Mouse (Mus musculus) gastrocnemius, adult 2 months (tissue): ENCODE measurements around the gene Stard3. TPM values are rescaled to one million over a fixed set of nuclear protein-coding genes. Genes with fewer than 3 reads are reported as not detected.

Experiments
- DNase-seq: peaks from one replicate; pipeline ENCODE4 v3.0.0; 2022
- H3K27ac ChIP-seq: fragments of 200-600 bp; 2 replicates; pipeline ENCODE4 v1.8.1; 2022; ENCODE audit warnings: mild to moderate bottlenecking
- H3K4me3 ChIP-seq: fragments of 200-600 bp; 2 replicates; pipeline ENCODE4 v1.8.1; 2022; ENCODE audit warnings: mild to moderate bottlenecking, moderate library complexity
- CTCF ChIP-seq: fragments of 200-600 bp; IDR thresholded peaks from 2 replicates; pipeline ENCODE4 v1.8.1; 2022; ENCODE audit warnings: antibody characterized with exemption, mild to moderate bottlenecking, moderate library complexity
- intact Hi-C: fragments of 180-260 bp; cut with DNase I; formaldehyde crosslinking; loops from one replicate; pipeline ENCODE4 v1.15.1; 2025
- total RNA-seq, 2 experiments: library from RNA; stranded (reverse); gene quantifications; 2 replicates each; pipeline ENCODE4 v1.2.3; 2021

The Stard3 gene
- total RNA-seq, 2 experiments from 2014 or later: 11.8 to 12.1 TPM

DNA sequence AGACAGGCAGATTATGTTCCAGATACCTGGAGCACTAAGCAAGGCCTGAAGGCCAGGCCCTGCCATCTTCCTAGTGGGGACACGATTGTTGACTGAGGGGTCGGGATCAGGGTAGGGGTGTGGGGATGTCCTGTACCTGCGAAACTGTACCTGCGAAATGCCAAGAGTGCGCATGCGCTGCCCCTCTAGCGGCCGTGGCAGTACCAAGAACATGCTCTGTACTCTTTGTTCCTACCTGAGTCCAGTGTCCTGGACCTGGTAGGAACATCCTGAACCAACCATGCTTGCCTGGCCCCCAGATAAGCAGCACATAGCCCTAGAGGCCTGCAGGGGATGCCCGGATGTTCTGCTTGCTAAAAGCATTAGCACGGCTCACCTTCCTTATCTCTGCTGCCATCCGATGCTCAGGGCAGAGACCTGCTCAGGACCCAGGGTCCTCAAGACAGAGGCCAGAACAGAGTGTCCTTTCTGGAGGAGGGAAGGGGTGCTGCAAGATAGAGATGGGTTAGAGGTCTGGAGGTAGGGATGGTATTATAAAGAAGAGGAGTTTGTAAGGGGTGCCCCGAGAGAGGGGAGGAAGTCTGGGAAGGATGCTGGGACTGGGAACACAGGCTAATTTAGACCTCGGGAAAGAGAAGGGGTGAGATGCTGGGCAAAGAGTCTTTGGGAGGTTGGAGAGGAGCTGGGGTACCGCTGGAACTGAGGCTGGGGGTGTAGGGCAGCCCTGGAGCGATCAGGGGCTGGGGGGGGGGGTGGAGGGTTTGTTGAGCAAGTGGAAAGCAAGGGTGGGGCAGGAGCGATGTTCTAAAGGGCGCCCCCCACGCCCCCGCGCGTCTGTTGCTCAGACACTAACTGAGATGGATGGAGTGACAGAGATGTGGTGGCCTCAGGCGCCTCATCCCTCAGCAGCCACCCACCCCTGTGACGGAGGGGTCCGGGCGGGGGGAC lies 27.7 kb downstream of the Stard3 start, which contains the start of gene Pnmt:
TSS of gene Pnmt (plus strand) at position 813 of the 948 bp plus-strand sequence.
- no peak for TF ChIP-seq CTCF
- intact Hi-C loops: no loop called here
- DNase-seq: peak; percentile 73
- H3K4me3 ChIP-seq: peak within 1 kb of the TSS; percentile 88
- H3K27ac ChIP-seq: peak within 1 kb of the TSS; percentile 98

DNA sequence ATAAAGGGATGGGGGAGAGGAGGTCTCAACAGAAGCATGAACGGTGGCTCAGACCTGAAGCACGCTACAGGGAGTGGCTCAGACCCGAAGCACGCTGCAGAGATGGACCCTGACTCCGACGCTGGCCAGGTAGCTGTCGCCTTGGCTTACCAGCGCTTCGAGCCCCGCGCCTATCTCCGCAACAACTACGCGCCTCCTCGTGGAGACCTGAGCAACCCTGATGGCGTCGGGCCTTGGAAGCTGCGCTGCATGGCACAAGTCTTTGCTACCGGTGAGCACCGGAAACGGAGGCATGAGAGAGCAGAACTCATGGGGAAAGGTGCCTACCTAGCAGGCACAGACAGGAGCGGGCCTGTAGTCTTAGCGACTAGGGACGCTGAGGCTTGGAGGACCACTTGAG lies 28.4 kb downstream of the Stard3 start:
- intact Hi-C loops: no loop called here
- DNase-seq: peak; percentile 62

DNA sequence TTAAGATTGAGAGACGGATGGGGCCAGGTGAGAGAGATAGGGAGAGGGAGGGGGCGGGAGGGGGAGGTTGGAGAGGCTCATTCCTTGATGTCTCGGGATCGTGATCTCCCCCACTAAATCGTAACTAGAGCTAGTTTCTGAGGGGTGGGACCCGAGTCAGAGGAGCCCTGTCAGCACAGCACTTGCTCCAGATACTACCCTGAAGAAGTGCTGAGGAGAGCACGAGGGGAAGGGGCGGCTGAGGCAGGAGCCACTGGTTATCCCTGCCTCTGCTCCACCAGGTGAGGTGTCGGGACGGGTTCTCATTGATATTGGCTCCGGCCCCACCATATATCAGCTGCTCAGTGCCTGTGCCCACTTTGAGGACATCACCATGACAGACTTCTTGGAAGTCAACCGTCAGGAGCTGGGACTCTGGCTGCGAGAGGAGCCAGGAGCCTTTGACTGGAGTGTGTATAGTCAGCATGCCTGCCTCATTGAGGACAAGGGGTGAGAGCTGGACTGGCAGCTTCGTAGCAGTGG lies 28.9 kb downstream of the Stard3 start:
- DNase-seq: peak; percentile 57

More for the DNA sequence above, 28.4 kb downstream of the Stard3 start:
- no peak for TF ChIP-seq CTCF
- Histone ChIP-seq H3K4me3 (no peak overlapping the region), H3K27ac (peak overlapping the region; percentile 98)

DNA sequence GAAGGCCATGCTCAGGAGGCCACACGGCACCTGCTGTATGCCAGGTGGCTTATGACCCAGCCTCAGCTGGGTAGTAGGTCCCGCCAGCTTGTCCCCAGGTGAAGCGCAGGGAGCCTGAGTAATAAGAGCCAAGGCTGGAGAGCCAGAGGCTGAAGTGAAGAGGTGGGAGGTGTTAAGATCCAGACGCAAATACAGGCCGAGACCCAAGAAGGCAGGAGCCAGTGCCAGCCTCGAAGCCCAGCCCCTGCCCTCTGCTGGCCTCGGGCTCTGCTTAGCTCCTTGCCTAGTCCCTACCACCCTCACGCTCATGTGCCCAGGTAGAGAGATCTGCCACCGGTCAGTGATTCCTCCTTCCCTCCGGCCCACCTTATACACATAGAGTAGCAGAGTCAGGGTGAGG lies 30.1 kb downstream of the Stard3 start:
- no peak for DNase-seq
- intact Hi-C loops: no loop called here
- H3K27ac ChIP-seq: peak overlapping the region; percentile 63
- no peak overlapping the region for H3K4me3 ChIP-seq
- TF ChIP-seq CTCF: no peak

More for the DNA sequence above, 28.9 kb downstream of the Stard3 start:
- intact Hi-C loops: no loop called here
- no peak for TF ChIP-seq CTCF
- Histone ChIP-seq H3K4me3 (no peak overlapping the region), H3K27ac (peak overlapping the region; percentile 98; the same call in 1 of the 2 replicates)

DNA sequence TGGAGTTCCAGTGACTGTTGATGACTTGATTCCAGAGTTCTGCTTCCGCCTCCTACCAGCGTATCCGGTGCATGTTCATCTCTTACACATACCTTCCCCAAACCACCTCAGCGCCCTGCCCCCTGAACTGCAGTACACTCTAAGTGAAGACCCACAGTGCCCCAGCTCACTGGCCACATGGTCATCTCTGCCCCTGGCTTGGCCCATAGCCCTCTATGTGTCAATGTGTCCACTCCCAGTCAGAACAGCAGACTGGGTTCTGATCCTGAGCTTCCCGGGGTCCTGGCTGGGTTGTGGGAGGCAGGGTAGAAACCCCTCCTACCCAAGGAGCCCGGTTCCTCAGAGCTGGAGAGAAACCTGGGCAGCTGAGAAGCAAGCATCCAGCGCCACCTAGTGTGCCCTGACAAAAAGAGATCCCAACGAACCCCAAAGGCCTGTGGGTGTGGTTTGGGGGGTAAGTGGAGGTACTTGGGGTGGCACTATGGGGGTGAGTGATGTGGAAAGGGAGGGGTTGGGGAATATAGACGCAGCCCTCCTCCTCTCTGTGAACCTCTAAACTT lies 31.1 kb downstream of the Stard3 start:
- Histone ChIP-seq H3K4me3 (no peak overlapping the region), H3K27ac (peak overlapping the region; percentile 63; the same call in 1 of the 2 replicates)
- TF ChIP-seq CTCF: peak; percentile 79
- peak; percentile 78 for DNase-seq
- intact Hi-C loops: no loop called here

DNA sequence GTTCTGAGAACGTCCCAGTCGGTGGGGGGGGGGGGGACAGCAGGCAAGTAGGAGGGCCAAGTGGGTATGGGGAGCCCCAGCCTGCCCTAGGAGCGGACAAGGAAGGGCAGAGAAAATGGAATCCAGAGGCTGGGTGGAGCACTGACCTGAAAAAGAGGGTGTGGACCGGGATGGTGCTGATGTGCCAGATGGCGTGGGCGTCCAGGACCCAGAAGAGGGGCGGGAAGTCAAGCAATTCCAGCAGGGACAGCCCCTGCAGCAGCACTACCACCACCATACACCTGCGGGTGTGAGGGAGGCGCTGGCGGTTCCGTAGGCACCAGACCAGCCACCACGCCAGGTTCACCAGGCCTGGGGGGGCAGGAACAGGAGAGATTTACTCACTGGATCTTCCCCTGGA lies 32.0 kb downstream of the Stard3 start:
- Histone ChIP-seq H3K27ac (no peak overlapping the region), H3K4me3 (no peak overlapping the region)
- DNase-seq: no peak
- TF ChIP-seq CTCF: no peak
- intact Hi-C loops: loop anchor here (2.0 kb wide), 1 partner anchor 47 kb away; no protein-coding TSS in a partner anchor

DNA sequence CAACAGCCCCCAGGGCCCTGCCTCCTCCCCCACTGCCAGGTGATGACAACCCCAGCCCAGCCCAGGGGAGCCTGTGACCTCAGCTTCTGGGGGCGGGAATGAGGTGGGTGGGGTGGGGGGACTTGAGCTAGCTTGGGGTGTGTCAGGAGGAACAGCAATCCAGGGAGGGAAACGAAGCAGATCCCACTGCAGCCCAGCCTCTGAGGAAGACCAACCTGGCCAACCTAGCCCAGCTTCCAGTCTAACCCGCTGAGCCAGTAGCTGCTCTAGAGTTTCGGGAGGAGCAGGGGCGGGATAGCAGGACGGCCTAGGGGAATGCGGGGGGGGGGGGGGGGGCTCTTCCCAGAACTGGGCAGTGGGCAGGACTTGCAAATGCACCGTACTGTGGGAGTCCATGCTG lies 33.9 kb downstream of the Stard3 start:
- intact Hi-C loops: no loop called here
- Histone ChIP-seq H3K27ac (no peak overlapping the region), H3K4me3 (no peak overlapping the region)
- no peak for TF ChIP-seq CTCF
- no peak for DNase-seq

DNA sequence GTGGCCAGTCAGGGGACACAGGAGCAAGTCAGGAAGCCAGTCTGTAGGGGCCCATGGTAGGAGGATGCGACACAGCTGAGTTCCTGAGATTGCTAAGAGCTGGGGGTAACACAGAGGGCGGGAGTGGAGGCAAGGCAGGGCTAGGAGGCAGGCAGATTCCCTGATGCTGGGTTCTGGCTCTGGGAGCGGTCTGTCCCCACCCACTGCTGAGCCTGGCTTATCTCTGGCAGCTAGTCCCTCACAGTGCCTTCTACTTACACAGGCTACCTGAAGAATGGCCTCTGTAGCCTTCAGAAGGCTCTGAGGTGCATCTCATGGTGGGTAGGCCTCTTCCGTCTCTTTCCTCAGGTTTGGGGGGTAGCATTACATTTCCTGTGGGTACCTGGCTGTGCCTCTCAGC lies 34.5 kb downstream of the Stard3 start:
- intact Hi-C loops: no loop called here
- Histone ChIP-seq H3K27ac (peak overlapping the region; percentile 89; the same call in 1 of the 2 replicates), H3K4me3 (no peak overlapping the region)
- TF ChIP-seq CTCF: no peak
- DNase-seq: no peak

DNA sequence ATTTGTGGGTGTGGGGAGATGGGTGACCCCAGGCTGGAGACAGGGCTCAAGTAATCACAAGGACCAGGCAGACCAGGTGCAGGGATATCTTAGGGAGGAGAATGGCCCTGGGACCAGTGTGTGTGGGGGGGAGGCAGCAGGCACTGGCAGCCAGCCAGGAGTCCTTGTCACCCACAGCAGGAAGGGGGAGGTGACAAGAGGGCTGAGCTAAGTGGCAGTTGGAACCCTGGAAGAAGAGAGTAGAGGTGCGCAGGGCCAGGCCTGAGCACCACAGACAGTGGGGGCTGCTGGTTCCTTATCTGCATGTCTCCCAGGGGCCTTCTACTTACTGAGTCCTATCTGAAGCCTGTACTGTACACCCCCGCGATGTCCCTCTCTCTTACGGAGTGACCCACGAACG lies 35.1 kb downstream of the Stard3 start:
- TF ChIP-seq CTCF: no peak

DNA sequence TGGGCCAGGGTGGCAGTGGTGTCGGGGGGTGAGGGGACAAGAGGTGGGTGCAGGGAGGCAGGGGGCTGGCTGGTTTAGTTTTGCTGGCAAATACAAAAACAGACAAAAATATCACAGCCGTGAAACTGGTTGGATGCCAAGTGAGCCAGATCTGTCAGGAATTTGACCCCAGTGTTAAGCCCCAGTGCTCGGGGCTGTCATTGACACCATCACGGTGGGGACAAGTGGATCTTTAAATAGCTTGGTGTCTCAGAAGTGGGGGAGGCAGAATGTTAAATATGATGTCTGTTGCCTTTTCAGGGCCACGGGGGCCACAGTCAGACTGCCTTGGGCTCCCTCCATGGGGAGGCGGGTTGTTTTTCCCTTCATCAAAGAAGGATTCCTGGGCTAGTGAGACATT lies 36.1 kb downstream of the Stard3 start:
- DNase-seq: peak; percentile 71

More for the DNA sequence above, 35.1 kb downstream of the Stard3 start:
- intact Hi-C loops: no loop called here
- Histone ChIP-seq H3K27ac (peak overlapping the region; percentile 89), H3K4me3 (no peak overlapping the region)
- DNase-seq: no peak

DNA sequence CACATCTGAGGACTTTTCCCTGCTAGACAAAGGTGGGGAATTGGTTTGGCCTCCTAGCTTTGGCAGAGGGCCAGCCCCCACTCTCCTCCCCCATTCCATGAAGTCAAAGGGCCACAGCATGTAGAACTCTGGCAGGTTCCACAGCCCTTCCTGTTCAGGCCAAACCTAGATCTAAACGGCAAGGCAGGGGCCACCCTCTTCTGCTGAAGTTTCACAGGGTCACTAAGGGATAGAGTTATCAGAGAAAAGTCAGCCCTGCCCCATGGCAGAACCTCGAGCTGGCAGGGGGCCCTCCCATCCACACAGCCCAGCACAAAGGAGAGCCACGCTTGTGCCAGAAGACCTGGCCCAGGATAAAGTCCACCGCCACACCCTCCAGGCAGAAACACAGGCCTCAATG lies 36.9 kb downstream of the Stard3 start:
- DNase-seq: no peak
- H3K27ac ChIP-seq: peak overlapping the region; percentile 89
- H3K4me3 ChIP-seq: no peak overlapping the region
- TF ChIP-seq CTCF: no peak
- intact Hi-C loops: no loop called here

More for the DNA sequence above, 36.1 kb downstream of the Stard3 start:
- no peak for TF ChIP-seq CTCF
- intact Hi-C loops: no loop called here
- Histone ChIP-seq H3K27ac (peak overlapping the region; percentile 89), H3K4me3 (no peak overlapping the region)

DNA sequence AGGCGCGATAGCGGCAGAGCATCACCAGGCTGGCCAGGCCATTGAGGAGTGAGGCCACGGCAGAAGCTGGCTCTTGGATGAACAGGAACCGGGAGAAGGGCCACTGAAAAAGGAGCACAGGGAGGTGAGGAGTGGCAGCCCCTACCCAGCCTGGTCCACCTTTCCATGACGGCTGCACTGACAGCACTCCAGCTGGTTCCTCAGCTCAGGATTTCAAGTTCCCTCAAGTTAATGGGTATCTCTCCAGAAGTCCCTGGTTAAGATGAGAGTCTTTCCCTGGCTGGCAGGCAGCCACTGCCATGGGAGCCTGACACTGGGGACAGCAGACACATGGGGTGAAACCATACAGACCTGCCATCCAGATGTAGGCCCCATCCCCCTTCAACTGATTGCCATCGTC lies 39.8 kb downstream of the Stard3 start:
- H3K27ac ChIP-seq: no peak overlapping the region
- no peak for DNase-seq
- intact Hi-C loops: loop anchor here (2.0 kb wide), 1 partner anchor 39 kb away; the partner anchor contains the start of gene Stard3
- H3K4me3 ChIP-seq: no peak overlapping the region
- no peak for TF ChIP-seq CTCF
